Mouse (Mus musculus): Measurements from ENCODE around the gene Pacsin3. TPM values are rescaled to one million over a fixed set of nuclear protein-coding genes. Genes with fewer than 3 reads are reported as not detected.
A peak's percentile ranks its signal among the peaks of the same experiment; 100 is the strongest.

The Pacsin3 gene
- 0.19 TPM in 1 of 2 replicates, not detected in the other for total RNA-seq (2017)

DNA sequence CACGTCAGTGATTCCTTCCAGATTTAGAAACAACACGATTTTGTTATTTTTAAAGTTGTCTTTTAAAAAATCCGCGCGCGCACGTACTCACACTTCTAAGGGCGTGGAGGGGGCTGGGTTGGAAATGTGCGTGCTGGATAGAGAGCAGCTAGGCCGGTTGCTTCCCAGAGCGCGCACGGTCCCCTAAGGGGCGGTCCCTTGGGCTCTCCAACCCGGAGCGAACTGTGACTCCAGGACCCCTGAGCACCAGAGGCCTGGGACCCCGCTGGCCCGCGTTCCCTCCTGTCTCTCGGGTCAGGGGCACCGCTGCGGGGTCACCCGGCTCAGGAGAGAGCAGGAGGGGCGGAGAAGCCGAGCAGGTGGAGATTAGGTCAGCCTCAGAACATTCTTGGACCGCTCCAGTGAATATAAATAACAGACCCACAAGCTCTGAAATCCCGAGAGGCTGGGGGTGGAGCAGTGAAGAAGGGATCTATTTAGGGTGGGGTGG lies at the start of gene Pacsin3:
Pacsin3 (plus strand) TSS at position 294 of the 490 bp plus-strand sequence.
- peak; percentile 30 for ATAC-seq (replicated peaks; ENCODE audit: low read depth, poor library complexity, severe bottlenecking)

DNA sequence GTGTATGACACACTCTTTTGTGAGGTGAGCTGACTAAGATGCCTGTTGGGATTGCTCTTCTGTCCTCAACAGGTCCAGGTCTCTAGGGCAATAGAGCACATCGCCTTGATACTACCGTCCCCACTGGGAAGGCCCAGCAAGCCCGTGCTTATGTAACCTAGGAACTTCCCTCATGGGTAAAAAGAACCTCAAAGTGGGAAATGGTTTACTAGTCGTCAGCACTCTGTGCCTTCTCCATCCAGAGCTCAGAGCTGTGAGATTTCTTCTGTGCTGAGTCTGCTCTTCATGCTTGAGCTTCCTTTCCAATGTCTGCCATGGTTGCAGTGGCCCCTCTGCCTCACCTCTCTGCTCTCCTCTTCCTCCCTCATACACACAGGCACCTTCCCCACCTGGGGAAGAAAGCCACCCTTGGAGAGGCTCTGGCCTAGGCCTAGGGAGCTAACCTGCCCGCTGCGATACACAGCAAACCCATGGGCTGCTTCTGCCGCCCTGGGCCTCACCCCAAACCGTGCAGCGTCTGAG lies 49.4 kb upstream of the Pacsin3 start:
- no peak for ATAC-seq (replicated peaks; ENCODE audit: low read depth, poor library complexity, severe bottlenecking)

DNA sequence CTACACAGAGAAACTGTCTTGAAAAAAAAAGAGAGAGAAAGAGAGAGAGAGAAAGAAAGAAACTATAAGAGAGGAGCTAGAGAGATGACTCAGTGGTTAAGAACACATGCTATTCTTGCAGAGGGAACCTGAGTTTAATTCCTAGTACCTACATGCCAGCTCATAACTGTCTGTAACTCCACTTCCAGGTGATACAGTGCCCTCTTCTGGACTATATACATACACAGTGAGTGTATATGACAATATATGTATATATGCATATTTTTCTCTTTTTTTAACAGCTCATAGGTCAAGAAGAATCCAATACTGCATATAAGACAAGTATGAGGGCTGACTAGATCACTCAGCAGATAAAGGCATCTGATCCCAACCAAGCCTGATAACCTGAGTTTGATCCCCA lies 42.4 kb upstream of the Pacsin3 start:
- ATAC-seq (replicated peaks; ENCODE audit: low read depth, poor library complexity, severe bottlenecking) = no peak

DNA sequence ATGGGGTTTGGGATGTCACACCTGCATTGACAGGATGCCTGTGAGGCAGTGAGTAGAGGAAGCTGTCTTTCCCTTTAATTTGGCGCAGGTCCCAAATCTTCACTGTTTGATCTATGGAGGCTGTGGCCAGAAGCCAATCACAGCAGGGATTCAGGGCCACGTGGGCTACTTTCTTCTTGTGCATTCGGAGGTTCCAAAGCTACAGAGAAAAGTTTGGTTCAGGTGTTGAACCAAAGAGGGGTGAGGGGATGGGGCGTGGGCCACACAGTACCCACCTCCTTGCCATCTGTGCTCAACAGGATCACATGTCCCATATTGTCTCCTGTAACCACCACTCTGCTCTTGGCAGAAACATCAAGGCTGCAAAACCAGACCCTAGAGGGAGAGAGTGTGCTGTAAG lies 38.7 kb upstream of the Pacsin3 start:
- ATAC-seq (replicated peaks; ENCODE audit: low read depth, poor library complexity, severe bottlenecking) = no peak

DNA sequence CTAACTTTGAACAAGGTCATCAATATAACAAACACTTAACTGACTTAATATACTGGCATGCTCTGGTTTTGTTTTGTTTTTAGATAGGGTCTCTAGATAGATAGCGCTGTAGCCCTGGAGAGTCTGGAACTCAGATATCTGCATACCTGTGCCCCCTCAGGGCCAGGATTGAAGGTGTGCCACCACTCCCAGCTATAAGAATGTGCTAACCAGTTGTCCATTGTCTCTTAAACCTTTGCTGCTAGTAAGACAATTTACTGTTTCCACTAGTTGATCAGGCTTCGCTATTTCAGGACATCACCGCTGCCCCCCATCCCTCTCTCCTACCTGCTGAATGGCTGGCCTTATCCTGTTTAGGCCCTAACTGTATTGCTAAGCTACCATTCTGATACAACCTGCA lies 35.3 kb upstream of the Pacsin3 start:
- no peak for ATAC-seq (replicated peaks; ENCODE audit: low read depth, poor library complexity, severe bottlenecking)

DNA sequence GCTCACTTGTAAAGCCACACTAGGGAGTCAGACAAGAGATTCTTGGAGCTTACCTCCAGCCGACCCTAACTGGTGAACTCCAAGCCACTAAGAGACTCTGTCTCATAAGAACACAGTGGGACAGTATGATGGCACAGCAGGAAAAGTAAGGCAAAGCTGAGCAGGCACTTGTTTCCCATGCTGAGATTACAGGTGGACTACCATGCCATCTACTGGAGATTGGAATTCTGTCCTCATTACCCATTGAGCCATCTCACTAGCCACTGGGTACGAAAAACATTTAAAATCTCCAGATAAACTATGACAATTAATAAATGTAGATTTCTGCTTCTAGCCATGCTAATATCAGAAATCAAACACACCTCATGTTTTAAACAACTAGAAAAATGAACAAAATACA lies 32.1 kb upstream of the Pacsin3 start:
- ATAC-seq (replicated peaks; ENCODE audit: low read depth, poor library complexity, severe bottlenecking) = no peak

DNA sequence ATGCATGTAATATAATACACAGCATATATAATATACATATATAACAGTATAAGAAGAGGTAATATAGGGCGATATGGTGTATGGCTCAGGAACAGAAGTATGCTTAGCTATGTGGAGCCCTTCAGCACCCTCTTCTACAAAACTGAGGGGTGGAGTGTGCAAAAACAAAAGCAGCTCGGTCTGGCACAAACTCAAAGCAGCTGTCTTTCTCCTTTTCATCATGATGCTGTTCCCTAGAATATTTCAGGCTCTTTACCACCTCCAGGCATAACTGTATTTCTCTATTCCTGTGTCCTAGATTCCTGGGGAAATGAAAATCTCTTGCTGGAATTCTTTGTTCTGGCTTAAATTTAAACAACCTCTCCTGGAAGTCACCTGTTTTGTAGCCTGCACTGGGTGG lies 26.0 kb upstream of the Pacsin3 start:
- ATAC-seq (replicated peaks; ENCODE audit: low read depth, poor library complexity, severe bottlenecking) = no peak

DNA sequence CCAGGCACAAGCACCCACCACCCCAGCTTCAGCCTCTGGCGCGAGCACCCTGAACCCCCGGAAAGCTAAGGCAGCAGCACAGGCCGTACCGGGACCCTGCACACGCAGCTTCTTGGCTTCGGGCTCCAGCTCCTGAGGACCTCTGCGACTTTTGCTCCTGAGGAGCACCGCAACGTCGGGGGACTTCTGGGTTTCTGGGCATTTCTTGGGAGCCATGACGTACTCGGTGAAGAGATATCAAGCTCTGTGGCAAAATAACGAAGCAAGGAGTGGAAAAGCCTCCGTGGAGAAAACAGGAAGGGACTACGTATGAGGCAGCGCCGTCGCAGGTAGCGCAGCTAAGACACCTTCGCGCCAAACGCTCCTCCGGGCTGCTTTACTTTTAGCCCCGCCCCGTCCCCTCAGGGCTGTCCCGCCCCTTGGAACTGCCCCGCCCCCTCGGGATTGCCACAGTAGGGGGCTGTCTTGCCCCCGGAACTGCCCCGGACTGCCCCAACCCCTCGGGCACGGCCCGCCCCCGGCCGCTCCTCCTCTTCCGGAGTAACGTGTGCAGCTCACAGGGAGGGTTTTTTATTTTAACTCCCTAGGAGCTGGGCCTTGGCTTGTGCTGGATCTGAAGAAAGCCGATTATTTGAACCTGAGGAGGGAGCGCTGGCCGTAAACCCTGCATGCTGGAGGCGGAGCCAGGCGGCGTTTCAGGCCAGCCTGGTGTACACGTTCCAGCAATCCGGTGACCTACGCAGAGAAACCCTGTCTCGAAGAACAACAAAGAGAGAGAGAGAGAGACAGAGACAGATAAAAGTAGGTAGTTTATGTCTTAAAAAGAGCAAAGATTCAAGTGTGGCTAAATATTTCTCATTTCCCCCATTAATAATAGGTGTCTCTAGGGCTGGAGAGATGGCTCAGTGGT lies 18.9 kb upstream of the Pacsin3 start, which contains the start of gene Ddb2:
Ddb2 (minus strand) TSS at position 382 of the 910 bp plus-strand sequence.
- peak; percentile 99 for ATAC-seq (replicated peaks; ENCODE audit: low read depth, poor library complexity, severe bottlenecking)

DNA sequence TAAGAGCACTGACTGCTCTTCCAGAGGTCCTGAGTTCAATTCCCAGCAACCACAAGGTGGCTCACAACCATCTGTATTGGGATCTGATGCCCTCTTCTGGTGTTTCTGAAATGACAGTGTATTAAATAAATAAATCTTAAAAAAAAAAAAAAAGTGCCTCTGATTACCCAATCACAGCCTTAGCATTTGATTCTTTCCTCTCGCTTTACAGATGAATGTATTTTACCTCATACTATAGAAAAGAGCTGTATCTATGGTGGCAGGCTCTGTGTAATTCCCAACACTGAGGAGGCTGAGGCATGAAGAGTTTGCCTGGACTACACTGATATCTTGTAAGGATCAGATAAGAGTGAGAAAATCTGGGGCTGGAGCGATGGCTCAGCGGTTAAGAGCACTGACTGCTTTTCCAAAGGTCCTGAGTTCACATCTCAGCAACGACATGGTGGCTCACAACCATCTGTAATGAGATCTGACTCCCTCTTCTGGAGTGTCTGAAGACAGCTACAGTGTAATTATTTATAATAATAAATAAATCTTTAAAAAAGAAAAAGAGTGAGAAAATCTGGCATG lies 18.2 kb upstream of the Pacsin3 start:
- 0 out of 2 replicates have a peak, but pooled peaks have one; percentile 8 for ATAC-seq (replicated peaks; ENCODE audit: low read depth, poor library complexity, severe bottlenecking)

DNA sequence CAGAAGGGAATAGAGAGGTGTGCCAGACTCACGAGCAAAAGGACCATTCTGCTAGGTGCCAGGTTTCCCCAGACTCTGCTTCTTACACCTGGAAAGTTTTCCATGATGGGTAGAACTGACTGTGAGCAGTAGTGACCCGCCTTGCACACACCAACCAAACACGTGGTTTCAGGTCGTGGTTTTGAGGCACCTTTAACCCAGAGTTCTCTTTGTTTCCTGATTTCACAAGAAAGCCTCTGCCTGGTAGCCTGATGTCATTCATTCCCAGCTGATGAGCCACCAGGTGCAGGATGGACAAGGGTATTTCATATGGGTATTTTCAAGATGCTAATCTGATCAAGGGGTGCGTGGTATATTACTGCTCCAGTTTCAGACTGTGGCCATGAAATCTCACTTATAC lies 13.2 kb upstream of the Pacsin3 start:
- ATAC-seq (replicated peaks; ENCODE audit: low read depth, poor library complexity, severe bottlenecking) = no peak

DNA sequence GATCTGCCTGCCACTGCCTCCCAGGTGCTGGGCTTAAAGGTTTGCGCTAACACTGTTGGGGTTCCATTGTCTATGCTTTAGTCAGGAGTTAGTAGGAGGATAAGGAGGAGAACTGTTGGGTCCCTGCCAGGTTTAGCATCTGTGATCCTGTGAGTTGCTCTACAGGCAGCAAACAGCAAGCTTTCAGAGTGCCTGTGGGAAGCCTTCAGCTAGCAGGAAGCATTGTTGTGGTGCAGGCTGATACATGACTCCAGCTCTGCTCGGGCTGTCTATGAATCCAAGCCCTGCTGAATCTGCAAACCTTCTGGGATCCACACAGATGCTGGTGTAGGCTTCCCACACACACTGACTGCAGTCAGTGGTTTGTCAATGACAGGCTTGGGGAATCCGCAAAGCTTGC lies 12.3 kb upstream of the Pacsin3 start:
- no peak for ATAC-seq (replicated peaks; ENCODE audit: low read depth, poor library complexity, severe bottlenecking)

DNA sequence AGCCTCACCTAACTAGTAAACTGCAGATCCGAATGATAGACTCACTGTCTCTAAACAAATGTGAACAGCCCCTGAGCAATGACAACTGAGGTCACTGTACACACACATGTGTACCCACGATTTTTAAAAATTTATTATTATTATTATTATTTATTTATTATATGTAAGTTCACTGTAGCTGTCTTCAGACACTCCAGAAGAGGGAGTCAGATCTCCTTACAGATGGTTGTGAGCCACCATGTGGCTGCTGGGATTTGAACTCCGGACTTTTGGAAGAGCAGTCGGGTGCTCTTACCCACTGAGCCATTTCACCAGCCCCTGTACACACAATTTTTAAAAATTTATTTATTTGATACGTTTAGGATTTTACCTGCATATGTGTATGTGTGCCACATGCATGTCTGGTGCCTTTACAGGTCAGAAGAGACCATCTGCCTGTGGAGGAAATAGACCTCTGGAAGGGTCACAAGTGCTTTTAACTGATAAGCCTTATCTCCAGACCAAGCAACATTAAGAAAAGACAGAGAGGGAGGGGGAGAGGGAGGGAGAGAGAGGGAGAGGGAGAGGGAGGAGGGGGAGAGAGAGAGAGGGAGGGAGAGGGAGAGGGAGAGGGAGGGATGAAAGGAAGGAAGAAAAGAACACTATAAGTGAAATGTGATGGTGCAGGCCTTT lies 11.1 kb upstream of the Pacsin3 start:
- ATAC-seq (replicated peaks; ENCODE audit: low read depth, poor library complexity, severe bottlenecking) = peak; percentile 62

DNA sequence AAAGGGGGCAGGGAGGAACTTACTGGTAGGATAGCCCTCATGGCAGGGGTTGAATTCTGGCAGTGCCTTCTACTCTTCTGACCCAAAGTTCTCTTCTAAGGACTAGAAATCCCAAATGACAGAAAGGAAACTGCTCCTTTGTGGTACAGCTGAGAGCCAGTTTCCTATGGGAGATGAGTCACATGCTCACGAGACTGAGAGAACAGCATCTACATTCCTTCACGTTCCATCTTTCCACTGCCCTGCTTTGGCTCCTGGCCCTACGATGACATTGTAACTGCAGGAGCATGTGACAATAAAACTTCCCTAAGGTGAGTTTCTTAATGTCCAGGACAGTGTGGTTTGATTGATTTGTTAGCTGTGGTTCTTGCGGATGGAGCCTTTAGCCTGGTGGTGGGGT lies 7.4 kb upstream of the Pacsin3 start:
- no peak for ATAC-seq (replicated peaks; ENCODE audit: low read depth, poor library complexity, severe bottlenecking)

DNA sequence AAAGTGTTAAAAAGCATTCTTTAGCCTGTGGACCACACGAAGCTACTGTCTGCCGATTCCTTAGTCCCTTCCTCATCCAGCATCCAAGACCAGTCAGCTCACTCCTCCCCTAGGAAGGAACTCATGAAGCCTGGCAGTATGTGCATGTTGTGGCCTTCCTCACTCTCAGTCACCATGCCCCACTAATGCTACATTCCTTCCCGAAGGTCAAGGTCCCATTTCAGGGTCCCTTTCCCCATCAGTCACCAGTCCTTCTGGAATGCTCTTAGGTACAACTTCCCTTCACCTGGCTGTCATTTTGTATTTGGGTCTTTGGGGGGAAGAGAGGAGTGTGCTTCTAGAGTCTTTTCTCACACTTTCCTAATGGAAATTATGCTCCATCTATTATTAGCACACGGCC lies 3.8 kb upstream of the Pacsin3 start:
- no peak for ATAC-seq (replicated peaks; ENCODE audit: low read depth, poor library complexity, severe bottlenecking)

DNA sequence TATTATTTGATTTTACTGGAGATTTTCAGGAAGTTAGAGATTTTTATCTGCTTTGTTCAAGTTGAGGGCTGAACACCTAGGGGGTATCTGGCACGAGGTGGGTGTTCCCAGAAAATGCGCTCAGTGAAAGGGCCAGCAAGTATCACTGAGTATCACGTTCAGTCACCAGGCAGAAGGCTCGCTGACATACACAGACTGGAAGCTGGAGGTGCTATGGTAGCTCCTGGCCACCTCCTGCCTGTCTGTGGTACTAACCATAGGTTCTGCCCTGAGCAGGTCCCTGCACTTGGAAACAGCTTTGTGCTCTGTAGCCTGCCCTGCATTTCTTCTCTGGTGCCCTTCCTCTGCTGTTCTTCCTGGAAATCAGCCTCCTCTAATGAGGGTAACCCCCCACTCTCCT lies 3.2 kb upstream of the Pacsin3 start:
- ATAC-seq (replicated peaks; ENCODE audit: low read depth, poor library complexity, severe bottlenecking) = no peak

DNA sequence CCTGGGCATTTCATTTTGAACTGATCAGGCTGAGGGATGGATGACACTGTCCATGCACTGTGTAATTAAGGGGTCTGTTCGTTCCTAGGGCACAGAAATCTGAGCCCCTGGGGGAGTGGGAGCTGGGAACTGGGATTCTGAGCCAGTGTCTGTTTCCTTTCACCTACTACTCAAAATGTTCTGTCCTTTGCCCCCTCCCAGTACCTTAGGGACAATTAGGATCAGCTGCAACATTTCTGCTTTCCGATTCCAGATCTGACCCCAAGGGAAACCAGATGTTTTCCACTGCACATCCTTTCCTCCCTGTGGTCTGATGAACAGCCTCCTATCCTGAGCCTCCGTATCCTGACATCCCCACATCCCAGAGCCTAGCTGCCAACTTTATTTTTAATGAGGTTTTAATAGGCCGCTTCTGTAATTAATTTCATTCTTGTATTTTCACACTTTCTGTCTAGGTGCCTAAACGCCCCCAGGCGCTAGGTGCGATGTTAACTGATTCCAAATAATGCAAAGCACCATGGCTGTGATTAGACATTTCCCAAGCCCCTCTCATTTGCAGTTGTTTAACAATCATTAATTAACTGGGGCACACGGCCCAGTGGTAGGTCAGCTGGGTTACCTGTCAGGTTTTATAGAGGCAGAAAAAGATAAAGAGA lies 901 bp upstream of the Pacsin3 start:
- ATAC-seq (replicated peaks; ENCODE audit: low read depth, poor library complexity, severe bottlenecking) = no peak

DNA sequence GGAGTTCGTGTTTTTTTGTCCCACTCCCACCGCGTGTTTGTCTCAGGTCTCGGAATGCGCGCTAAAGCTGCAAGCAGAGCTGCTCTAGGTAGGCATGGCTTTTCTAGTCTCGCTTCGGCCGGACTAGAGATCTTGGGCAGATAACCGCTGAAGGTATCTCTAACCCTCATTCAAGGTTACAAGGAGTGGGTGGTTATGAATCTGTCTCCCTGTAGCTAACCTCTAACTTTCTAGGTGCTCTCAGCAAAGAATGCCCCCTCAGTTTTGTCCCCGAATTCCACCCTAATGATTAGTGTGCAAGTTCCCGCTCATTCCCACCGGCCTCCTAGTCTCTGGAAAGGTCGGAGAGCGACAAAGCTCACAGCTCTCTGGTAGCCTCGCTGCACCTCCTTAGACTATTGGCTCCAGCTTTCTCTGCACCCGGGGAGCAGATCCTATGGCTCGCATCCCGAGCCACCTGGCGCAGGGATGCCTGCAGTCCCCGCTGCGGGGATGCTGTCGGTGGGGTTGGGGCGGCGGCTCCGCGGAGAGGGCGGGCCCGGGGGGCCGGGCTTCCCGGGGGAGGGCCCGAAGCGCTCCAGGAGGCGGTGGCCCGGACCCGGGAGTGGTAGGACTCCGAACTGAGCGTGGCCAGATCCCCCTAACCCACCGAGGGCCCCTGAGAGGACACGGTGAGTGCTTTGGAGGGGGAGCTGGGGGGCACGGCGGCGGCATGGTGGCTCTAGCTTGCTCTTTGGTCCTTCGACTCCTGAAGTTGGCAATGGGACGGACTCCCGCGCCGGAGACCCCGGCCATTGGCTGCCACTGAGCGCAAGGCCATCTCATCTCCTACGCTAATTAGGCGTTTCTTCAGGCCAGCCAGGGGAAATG lies 737 bp downstream of the Pacsin3 start:
- peak; percentile 48 for ATAC-seq (replicated peaks; ENCODE audit: low read depth, poor library complexity, severe bottlenecking)

DNA sequence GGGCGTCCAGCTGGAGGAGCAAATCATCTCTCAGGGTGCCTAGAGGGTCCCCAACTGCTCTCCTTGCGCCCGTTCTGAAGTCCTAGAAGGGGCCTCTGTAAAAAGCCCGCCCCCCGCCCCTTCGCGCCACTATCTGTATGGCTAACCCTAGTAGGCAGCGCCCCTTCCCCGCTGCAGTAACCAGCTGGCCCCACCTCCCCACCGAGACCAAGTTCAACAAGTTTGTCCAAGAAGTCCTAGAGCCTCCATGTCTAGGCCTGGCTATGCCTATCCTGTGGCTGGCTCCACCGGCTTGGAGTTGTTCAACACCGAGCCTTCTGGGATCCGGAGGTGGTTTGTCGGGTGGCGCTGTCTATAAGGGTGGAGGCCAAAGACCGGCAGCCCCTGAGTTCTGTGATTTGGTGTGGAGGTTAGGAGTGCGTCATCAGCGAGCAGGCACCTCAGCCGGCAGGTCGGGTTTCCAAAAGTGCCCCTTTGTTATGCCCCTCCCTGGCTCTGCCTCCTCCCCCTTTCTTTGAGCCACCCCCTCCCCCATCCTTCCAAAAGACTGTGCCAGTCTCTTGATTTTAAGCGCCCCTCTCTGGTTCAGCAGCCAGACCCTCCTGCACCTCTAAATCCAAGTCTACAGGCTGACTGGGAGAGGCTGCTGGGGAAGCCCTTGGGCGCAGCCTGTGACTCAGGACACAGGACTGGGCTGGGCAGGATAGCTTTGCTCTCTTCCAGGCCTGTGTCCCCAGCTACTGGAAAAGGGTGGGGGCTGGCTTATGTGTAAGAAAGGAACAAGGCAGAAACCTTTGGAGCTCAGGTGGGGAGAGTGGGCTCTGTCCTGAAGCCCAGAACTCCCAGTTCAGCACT lies 1.6 kb downstream of the Pacsin3 start:
- peak; percentile 36 for ATAC-seq (replicated peaks; ENCODE audit: low read depth, poor library complexity, severe bottlenecking)
